Mouse (Mus musculus): ENCODE results near the gene Slfn5. TPM values are rescaled to one million over a fixed set of nuclear protein-coding genes. Genes with fewer than 3 reads are reported as not detected.
A peak's percentile ranks its signal among the peaks of the same experiment; 100 is the strongest.
"Not testable (repeated sequence)": the region's sequence is repeated elsewhere in the genome, so short reads cannot be mapped to it uniquely, and the experiment has no call there.

Gene Slfn5
- total RNA-seq, 2 experiments from 2014 or later, result 0.82 TPM; not detected in 1

- ATAC-seq (replicated peaks; ENCODE audit: poor library complexity, severe bottlenecking), result no peak
These were observed 18.0 kb upstream of the Slfn5 start for GRCm38 (mm10) chr11:82933186-82933585.

DNA sequence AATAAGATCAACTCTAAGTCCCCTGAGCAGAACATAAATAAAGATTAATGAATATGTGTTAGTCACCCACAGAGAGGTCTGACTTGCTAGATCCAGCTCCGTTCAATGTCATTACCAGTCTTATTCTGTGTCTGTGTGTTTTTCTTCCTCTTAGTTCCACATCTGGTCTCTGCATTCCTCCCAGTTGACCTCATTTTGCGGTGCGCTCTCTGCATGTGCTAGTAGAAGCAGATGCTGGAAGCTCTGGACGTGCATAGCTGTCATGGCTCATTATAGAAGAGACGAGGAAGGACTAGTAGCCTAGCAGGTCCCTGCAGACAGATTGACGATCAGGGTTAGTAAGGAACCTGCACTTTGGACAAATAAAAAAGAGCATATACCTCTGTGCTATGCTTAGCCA is 7.8 kb upstream of the Slfn5 start:
- ATAC-seq (replicated peaks; ENCODE audit: poor library complexity, severe bottlenecking), result no peak

DNA sequence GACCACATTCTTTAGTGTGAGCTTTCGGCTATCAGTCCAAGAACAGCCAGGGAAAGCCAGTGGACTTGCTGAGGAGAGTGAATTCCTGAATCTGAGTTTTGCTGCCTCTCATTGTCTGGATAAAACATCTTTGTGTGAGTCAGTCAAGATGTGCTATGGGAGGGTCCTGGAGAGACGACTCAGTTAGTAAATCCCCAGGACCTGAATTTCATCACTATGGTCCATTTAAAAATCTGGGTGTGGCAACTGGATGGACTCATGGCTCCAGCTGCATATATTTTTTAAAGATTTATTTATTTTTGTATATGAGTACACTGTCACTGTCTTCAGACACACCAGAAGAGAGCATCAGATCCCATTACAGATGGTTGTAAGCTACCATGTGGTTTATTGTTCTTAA is 5.5 kb upstream of the Slfn5 start:
- no peak for ATAC-seq (replicated peaks; ENCODE audit: poor library complexity, severe bottlenecking)

- no peak for ATAC-seq (replicated peaks; ENCODE audit: poor library complexity, severe bottlenecking)
These were observed 3.7 kb upstream of the Slfn5 start for GRCm38 (mm10) chr11:82947457-82947856.

GRCm38 (mm10) chr11:82949036-82949435 is 2.1 kb upstream of the Slfn5 start:
- no peak for ATAC-seq (replicated peaks; ENCODE audit: poor library complexity, severe bottlenecking)

DNA sequence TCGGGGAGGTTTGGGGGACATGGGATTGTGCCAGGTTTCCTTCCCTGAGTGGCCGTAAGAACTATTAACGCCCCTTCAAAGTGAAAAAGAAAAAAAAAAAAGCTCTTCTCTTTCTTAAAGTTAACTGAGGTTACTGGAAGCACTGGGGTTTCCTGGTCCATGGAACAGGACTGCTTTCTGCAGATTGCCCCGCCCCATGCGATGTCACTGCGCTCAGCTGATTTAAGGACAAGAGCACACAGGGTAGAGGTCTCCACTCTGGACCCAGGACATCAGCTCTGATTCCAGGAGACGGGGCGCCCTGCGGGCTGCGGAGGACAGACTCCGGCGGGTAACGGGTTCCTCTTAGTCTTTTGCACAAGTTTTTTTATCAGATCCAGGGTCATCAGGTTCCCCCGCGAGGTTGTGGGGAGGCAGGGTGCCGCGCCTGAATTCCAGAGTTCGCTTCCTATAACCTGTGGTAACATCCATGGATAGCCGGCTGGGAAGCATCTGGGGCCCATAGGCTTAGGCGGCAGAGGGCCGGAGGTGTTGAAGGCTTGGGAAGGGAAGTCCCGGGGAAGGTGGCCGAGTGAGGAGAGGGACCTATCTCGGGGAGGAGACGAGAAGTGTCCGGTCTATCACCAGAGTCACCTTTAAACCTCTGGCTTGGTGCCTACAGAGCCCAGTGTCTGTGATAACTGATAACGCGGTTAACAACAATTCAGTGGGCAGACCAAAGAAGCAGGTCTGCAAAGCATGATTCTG is 889 bp downstream of the Slfn5 start:
- ATAC-seq (replicated peaks; ENCODE audit: poor library complexity, severe bottlenecking), result peak; percentile 43

GRCm38 (mm10) chr11:82952612-82953542 is 1.7 kb downstream of the Slfn5 start:
- ATAC-seq (replicated peaks; ENCODE audit: poor library complexity, severe bottlenecking), result peak; percentile 93

DNA sequence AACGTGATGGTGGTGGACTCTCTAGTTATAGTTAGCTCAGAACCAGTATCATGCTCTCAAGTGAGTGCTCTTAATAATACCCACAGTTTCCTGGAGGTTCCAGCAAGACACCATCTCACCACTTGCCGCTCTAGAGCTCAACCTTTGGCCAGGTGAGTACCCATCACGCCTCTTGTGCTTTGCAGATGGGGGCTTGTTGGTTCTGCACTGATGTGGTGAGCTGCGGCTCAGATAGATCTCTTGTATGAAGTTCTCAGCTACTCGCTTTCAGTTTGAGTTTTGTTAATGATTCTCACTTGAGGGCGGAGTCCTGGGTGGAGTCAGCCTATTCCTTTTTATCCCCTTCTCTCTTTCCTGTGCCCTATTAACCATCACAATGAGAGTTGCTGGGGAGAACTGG is 3.5 kb downstream of the Slfn5 start:
- no peak for ATAC-seq (replicated peaks; ENCODE audit: poor library complexity, severe bottlenecking)

GRCm38 (mm10) chr11:82956925-82957324 is 5.8 kb downstream of the Slfn5 start:
- ATAC-seq (replicated peaks; ENCODE audit: poor library complexity, severe bottlenecking), result no peak

DNA sequence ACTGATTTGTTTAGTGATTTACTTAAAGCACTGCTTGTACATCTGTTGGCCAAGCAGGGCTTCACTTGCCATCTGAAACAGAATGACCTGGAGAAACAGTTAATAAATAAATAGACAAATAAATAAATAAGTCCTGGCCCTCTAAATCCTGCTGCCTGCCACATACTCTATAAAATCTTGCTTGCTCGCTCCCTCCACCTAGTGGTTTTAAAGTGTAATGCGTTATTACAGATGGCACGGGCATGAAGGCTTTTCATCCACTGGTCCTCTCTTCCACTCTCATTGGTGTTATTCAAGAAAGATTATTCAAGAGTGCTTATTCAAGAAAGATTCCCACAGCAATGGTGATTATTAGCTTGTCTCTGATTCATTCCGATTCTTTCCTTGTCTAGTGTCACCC is 8.5 kb downstream of the Slfn5 start:
- peak; percentile 66 for ATAC-seq (replicated peaks; ENCODE audit: poor library complexity, severe bottlenecking)

DNA sequence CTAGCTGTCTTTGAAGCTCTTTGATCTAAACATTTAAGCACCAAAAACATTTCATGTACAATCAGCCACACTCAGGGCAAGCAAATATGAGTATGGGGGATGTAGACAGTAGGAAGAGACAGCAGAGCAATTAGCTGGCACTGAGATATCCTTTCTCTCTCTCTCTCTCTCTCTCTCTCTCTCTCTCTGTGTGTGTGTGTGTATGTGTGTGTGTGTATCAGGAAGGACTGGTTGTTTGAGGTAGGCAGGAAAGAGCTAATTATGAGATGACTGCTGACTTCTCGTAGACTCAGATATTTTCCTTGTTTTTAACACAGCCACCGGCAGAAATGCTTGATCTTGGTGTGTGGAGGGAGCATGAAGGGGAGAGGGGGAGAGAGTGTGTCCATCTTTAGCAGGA is 10.6 kb downstream of the Slfn5 start:
- no peak for ATAC-seq (replicated peaks; ENCODE audit: poor library complexity, severe bottlenecking)

DNA sequence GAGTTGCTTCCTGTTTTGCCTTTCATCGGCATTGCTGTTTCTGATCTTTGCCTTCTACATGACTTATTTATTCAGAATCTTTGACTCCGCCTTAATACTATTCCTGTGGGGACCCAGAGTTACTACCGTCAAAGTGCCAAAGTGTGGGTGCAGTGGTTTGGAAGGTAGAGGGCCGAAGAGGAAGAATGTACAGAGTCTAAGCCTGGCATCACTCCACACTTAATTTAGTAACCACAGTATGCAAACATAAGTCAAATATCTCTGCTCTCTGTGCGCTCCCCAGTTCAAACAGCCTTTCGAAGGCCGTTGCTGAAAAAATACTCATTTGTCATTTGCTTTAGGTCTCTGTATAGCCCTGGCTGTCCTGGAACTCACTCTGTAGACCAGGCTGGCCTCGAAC is 11.1 kb downstream of the Slfn5 start:
- ATAC-seq (replicated peaks; ENCODE audit: poor library complexity, severe bottlenecking), result no peak

GRCm38 (mm10) chr11:82970712-82971589 is 19.8 kb downstream of the Slfn5 start:
- ATAC-seq (replicated peaks; ENCODE audit: poor library complexity, severe bottlenecking), result peak; percentile 46; the same call in 1 of the 2 replicates

DNA sequence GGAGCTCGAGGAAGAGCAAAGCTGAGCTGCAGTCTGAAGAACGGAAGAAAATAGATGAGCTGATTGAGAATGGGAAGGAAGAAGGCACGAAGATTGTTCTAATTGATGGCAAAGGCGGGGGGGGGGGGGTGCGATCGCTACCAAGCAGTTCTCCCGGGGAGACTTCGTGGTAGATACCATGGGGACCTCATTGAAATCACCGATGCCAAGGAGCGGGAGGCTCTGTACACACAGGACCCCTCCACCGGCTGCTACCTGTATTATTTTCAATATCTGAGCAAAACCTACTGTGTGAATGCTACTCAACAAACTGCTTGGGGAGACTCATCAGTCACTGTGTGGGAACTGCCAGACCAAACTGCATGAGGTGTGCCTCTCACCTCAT is 20.4 kb downstream of the Slfn5 start:
- ATAC-seq (replicated peaks; ENCODE audit: poor library complexity, severe bottlenecking), result no peak

DNA sequence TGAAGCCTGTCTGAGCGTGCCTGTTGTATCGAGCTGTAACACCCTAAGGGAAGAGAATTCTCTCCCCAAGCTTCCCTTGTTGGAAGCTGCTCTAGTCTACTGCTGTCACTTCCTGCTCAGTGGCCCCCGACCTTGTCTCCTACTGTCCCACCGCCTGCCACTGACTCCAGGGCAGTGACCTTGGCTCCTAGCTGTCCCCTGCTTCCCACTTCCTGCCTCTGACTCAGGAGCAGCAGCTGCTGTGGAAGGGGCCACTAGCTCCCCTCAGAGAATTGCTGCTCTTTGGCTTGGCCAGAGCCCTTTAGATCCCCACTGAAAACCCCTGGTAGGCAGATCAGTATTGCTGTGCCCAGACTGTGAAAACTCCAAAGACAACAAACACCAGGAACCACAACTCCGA is 22.8 kb downstream of the Slfn5 start:
- 0 out of 2 replicates have a peak, but pooled peaks have one; percentile 27 for ATAC-seq (replicated peaks; ENCODE audit: poor library complexity, severe bottlenecking)

GRCm38 (mm10) chr11:82982409-82982808 is 31.3 kb downstream of the Slfn5 start:
- ATAC-seq (replicated peaks; ENCODE audit: poor library complexity, severe bottlenecking), result not testable (repeated sequence)

- ATAC-seq (replicated peaks; ENCODE audit: poor library complexity, severe bottlenecking), result no peak
These were observed 32.0 kb downstream of the Slfn5 start for GRCm38 (mm10) chr11:82983193-82983592.

DNA sequence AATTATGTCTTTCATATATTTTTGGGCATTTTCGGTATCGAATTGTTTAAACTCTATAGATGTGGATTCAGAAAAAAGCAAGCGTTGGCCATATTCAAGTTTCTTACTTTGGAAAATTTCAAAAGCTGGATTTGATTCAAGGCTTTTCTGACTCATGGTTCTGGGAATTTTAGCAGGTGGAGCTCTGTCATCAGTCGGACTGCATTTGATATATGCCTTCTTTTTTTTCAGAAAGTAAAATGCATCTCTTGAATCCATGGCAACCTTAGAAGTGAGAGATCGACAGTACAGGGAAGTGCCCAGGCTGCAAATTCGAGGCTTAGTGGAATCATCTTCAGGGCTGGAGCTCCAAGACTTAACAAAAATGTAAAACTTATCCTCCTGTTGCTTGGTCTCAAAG is 36.5 kb downstream of the Slfn5 start:
- no peak for ATAC-seq (replicated peaks; ENCODE audit: poor library complexity, severe bottlenecking)

- no peak for ATAC-seq (replicated peaks; ENCODE audit: poor library complexity, severe bottlenecking)
These were observed 38.2 kb downstream of the Slfn5 start for GRCm38 (mm10) chr11:82989357-82989756.

- ATAC-seq (replicated peaks; ENCODE audit: poor library complexity, severe bottlenecking), result peak; percentile 33
These were observed 39.6 kb downstream of the Slfn5 start for GRCm38 (mm10) chr11:82990612-82991385.
